Mouse (Mus musculus) lung, adult 10 weeks (tissue): ENCODE data around the gene Ddias. TPM values are rescaled to one million over a fixed set of nuclear protein-coding genes. Genes with fewer than 3 reads are reported as not detected.

Experiments used
- polyA plus RNA-seq: library from polyadenylated mRNA; stranded (reverse); fragments of 350-450 nt; fragmentation: Illumina TruSeq; extraction: RNeasy Lipid Tissue Mini Kit (QIAGEN cat#74804); gene quantifications from one replicate; pipeline ENCODE4 v1.2.3, GENCODE M21; 2014; ENCODE audit warnings: low read depth, low replicate concordance; ENCODE audit not compliant: insufficient read depth

The Ddias gene
- 0.28 TPM for polyA plus RNA-seq

DNA sequence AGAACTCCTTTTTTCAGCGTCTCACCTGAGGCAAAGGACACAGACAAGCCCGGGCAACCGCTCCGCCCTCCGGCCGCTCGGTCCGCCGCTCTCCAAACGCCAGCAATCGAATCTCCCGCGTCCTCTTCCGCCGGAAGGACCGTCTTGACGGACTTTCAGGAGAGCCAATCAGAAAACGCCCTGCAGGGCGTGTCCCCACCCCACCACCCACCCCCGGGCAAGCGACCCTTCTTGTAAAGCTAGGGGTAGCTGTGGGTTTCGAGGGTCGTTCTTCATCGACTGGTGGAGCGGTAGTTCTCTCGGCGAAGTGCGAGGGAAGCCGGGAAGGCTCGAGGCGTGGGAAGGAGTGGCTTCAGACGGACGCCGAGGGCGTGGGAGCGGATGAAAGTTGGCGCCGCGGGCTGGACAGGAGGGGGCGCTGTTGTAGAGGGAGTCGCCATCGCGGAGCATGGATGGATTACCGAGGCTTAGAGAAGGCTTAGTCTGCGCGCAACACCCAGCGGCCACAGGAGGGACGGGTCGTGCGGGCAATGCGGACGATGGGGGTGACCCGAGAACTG lies at the start of gene Ddias, which contains the start of gene Prcp:
Gene Ddias (minus strand): TSS at position 132 of the 560 bp plus-strand sequence.
Gene Prcp (plus strand): TSS at position 355 of the 560 bp plus-strand sequence.

Other genes with a start within 250 kb of the Ddias start
- gene Ankrd42, start 237.1 kb downstream of the Ddias start, polyA plus RNA-seq = 3.9 TPM
- gene Pcf11, start 204.3 kb downstream of the Ddias start, polyA plus RNA-seq = 15.3 TPM
- gene Rab30, start 132.6 kb downstream of the Ddias start, polyA plus RNA-seq = 1.7 TPM
- 21.9 TPM for gene Prcp, start 223 bp upstream of the Ddias start, polyA plus RNA-seq
- gene Fam181b, start 205.6 kb upstream of the Ddias start, polyA plus RNA-seq = 1.2 TPM